Mouse (Mus musculus): ENCODE results near the gene Ssr2.

Gene Ssr2

DNA sequence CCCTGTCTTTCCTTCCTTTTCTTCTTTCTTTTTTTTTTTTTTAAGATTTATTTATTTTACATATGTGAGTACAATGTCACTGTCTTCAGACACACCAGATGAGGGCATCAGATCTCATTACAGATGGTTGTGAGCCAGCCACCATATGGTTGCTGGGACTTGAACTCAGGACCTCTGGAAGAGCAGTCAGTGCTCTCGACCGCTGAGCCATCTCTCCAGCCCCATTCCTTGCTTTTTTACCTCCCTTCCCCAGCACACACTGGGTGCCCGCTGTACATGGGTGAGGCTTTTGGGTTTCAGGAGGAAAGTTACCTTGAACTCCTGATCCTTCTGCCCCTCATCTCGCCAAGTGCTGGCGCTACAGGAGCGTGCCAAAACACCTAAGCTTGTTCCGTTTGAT, 49.9 kb downstream of the Ssr2 start:
- DNase-seq, result peak; percentile 91

DNA sequence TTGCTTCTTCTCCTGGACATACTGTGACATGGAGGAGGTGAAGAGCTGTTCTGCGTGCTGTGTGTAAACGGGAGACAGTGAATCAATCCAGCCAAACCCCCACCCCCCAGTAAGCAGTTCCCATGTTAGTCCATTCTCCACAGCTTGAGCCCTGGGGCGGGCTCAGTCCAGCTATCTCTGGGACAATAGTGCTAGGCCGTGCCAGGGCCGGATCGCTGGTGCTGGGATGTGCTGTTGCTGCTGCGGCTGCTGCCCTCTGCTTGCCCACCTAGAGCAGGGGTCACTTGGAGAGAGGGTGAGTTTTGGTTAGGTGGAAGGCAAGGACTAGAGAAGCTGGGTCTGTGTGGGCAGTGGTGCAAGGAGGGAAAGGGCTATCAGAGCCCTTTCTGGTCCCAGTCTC, 50.6 kb downstream of the Ssr2 start:
- DNase-seq, result peak; percentile 94

- DNase-seq, result peak; percentile 92
Measured at GRCm38 (mm10) chr3:88627114-88627513, 51.4 kb downstream of the Ssr2 start.

DNA sequence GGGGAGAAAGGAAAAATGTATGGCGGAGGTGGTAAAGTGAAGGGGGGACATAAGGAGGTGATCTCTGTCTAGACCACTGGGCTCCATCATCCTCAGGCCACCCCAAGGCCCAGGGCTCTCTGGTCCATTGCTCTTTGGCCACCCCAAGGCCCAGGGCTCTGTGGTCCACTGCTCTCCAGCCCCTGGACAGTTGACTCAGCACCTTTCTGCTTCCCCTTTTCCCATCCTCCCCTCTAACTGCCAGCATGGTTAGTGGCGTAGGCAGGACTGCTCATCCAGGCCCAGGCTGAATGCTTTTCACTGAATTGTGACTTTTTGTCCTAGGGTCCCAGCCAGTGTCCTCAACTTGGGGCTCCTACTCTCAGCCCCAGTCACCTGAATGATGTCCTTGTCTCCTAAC, 51.9 kb downstream of the Ssr2 start:
- DNase-seq, result peak; percentile 97

- DNase-seq, result peak; percentile 89
Measured at GRCm38 (mm10) chr3:88628766-88629165, 53.1 kb downstream of the Ssr2 start.

GRCm38 (mm10) chr3:88629244-88629643, 53.6 kb downstream of the Ssr2 start:
- DNase-seq, result peak; percentile 91

- DNase-seq, result no peak
Measured at GRCm38 (mm10) chr3:88630018-88630417, 54.3 kb downstream of the Ssr2 start.

DNA sequence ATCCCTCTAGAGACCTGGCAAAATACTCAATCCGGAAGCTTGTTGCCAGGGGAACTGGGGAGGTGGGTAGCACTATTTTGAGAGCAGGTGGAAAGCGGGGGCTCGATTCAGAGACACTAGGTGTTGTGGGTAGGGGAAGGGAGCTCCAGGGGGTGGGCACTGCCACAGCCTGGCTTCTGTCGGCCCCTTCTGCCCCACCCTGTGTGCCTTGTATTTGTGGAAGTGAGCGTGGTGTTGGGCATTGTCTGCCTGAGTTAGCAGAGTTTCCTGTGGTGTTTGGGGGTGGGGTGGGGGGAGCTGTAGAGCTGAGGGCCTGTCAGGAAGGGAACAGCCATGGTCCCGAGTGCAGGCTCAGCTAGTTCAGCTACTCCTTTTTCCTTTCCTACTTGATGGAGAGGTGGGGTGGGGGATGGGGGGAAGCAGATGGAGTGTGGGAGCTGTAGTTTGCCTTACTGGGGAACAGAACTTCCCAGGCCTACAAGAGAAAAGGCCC, 55.2 kb downstream of the Ssr2 start:
- peak; percentile 98 for DNase-seq

GRCm38 (mm10) chr3:88631921-88632587, 56.4 kb downstream of the Ssr2 start:
- DNase-seq, result peak; percentile 94

GRCm38 (mm10) chr3:88633056-88633455, 57.4 kb downstream of the Ssr2 start:
- peak; percentile 90 for DNase-seq

DNA sequence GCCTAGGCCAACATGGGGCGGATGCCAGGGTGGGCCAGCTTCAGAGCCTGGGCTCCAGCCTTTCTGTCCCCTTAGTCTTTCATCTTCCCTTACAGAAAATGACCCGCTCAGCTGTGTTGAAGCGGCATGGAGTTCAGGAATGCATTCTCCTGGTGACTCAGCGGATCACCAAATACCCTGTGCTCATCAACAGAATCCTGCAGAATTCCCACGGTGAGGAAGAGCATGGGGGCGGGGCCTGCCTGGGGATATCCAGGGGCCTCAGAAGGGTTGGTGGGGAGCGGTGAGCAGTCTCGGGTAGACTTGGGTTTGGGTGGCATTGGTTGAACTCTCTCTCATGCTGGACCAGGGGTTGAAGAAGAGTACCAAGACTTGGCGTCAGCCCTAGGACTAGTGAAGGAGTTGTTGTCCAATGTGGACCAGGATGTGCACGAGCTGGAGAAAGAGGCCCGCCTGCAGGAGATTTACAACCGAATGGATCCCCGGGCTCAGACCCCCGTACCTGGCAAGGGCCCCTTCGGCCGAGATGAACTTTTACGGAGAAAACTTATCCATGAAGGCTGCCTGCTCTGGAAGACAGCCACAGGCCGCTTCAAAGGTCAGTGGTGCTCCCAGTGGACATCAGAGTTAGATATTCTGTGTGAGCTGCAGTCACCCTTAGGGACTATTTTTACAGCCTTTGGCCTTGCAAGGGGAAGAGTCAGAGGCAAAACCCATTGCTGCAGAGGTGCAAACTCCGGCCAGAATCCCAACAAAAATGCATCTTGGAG, 60.0 kb downstream of the Ssr2 start:
- peak; percentile 92 for DNase-seq

DNA sequence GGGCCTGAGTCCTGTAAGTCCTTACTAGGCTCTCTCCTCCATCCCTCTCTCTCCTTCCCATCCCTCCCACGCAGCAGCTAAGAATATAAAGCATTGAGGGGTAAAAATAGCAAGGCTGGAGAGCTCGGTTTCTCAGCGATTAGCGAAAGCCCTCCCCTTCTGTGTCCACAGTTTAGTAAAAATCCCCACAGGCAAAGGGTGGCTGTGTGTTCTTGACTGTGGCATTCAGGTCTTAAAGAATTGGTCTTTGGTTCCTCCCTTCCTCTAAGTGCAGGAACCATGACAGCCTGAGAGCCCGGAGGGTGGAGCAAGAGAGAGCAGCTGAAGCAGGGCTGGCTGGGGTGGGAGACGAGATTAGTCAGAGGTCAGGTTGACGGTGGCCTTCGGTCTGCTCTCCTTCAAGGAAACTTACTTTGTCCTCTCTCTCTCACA, 60.9 kb downstream of the Ssr2 start:
- DNase-seq, result peak; percentile 87

DNA sequence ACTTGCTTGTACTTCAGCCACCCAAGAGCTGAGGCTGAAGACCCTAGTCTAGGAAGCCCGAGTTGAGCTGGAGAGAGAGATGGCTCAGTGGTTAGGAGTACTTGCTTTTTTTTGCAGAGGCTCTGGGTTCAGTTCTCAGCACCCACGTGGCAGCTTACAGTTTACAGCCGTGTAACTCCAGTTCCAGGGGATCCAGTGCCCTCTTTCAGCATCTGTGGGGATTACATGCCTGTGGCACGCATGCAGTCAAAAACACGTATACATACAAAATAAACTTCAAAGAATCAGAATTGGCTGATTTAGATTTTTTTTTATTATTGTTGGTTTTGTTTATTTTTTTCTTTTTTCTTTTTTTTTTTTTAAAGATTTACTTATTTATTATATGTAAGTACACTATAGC, 61.5 kb downstream of the Ssr2 start:
- no peak for DNase-seq
